Mouse (Mus musculus): ENCODE results near the gene Dnah7b.
"Not testable (repeated sequence)": the region's sequence is repeated elsewhere in the genome, so short reads cannot be mapped to it uniquely, and the experiment has no call there.

The Dnah7b gene

GRCm38 (mm10) chr1:46066015-46066414 lies at the start of gene Dnah7b:
Dnah7b (plus strand) TSS chr1:46066315.
- DNase-seq: no peak

GRCm38 (mm10) chr1:46018382-46018977 lies 47.6 kb upstream of the Dnah7b start:
- DNase-seq: no peak

- DNase-seq: peak; percentile 7
These were observed 43.9 kb upstream of the Dnah7b start for GRCm38 (mm10) chr1:46022262-46022661.

- no peak for DNase-seq
These were observed 34.0 kb upstream of the Dnah7b start for GRCm38 (mm10) chr1:46031993-46032555.

GRCm38 (mm10) chr1:46048188-46048587 lies 17.9 kb upstream of the Dnah7b start:
- no peak for DNase-seq

GRCm38 (mm10) chr1:46066484-46067251 lies 553 bp downstream of the Dnah7b start:
- peak; percentile 12 for DNase-seq

- DNase-seq: not testable (repeated sequence)
These were observed 2.7 kb downstream of the Dnah7b start for GRCm38 (mm10) chr1:46068787-46069186.

- no peak for DNase-seq
These were observed 11.8 kb downstream of the Dnah7b start for GRCm38 (mm10) chr1:46077891-46078290.

GRCm38 (mm10) chr1:46100484-46100883 lies 34.4 kb downstream of the Dnah7b start:
- DNase-seq: no peak

GRCm38 (mm10) chr1:46112606-46113005 lies 46.5 kb downstream of the Dnah7b start:
- DNase-seq: not testable (repeated sequence)

GRCm38 (mm10) chr1:46117179-46117578 lies 51.1 kb downstream of the Dnah7b start:
- DNase-seq: not testable (repeated sequence)

- no peak for DNase-seq
These were observed 61.9 kb downstream of the Dnah7b start for GRCm38 (mm10) chr1:46128058-46128457.

GRCm38 (mm10) chr1:46196835-46197234 lies 130.7 kb downstream of the Dnah7b start:
- DNase-seq: not testable (repeated sequence)

GRCm38 (mm10) chr1:46201169-46201568 lies 135.1 kb downstream of the Dnah7b start:
- not testable (repeated sequence) for DNase-seq

- DNase-seq: not testable (repeated sequence)
These were observed 144.0 kb downstream of the Dnah7b start for GRCm38 (mm10) chr1:46210014-46210588.

- not testable (repeated sequence) for DNase-seq
These were observed 156.6 kb downstream of the Dnah7b start for GRCm38 (mm10) chr1:46222704-46223103.

GRCm38 (mm10) chr1:46226136-46226535 lies 160.0 kb downstream of the Dnah7b start:
- DNase-seq: not testable (repeated sequence)

GRCm38 (mm10) chr1:46268841-46269240 lies 202.7 kb downstream of the Dnah7b start:
- not testable (repeated sequence) for DNase-seq

GRCm38 (mm10) chr1:46271927-46272326 lies 205.8 kb downstream of the Dnah7b start:
- no peak for DNase-seq

- DNase-seq: not testable (repeated sequence)
These were observed 212.2 kb downstream of the Dnah7b start for GRCm38 (mm10) chr1:46278057-46278910.

GRCm38 (mm10) chr1:46278911-46279565 lies 212.9 kb downstream of the Dnah7b start:
- not testable (repeated sequence) for DNase-seq

- DNase-seq: not testable (repeated sequence)
These were observed 228.3 kb downstream of the Dnah7b start for GRCm38 (mm10) chr1:46294451-46294850.
